Mouse (Mus musculus) layer of hippocampus, adult 2 months (tissue): ENCODE results near the gene Gm6685. TPM values are rescaled to one million over a fixed set of nuclear protein-coding genes. Genes with fewer than 3 reads are reported as not detected.
"Not testable (repeated sequence)": the region's sequence is repeated elsewhere in the genome, so short reads cannot be mapped to it uniquely, and the experiment has no call there.

Experiments
- DNase-seq, 2 experiments: peaks; one replicate each; pipeline ENCODE4 v3.0.0; 2022; ENCODE audit warnings: low spot score in 2 of 2
- H3K27ac ChIP-seq: fragments of 200-600 bp; 2 replicates; pipeline ENCODE4 v1.8.1; 2022
- H3K4me3 ChIP-seq: fragments of 200-600 bp; 2 replicates; pipeline ENCODE4 v1.8.1; 2022; ENCODE audit warnings: mild to moderate bottlenecking
- CTCF ChIP-seq: fragments of 200-600 bp; conservative IDR thresholded peaks from 2 replicates; pipeline ENCODE4 v1.8.1; 2022; ENCODE audit warnings: antibody characterized with exemption, mild to moderate bottlenecking, moderate library complexity
- long read RNA-seq, 2 experiments: library from polyadenylated mRNA; stranded (forward); transcript quantifications; one replicate each; pipeline ENCODE4 v2.0.0; 2021; ENCODE audit warnings: borderline mapping rate in 2 of 2
- total RNA-seq, 2 experiments: library from RNA; stranded (reverse); gene quantifications; 2 replicates each; pipeline ENCODE4 v1.2.3; 2021

Gene Gm6685
- 1 to 10 TPM; 6.1 TPM for total RNA-seq
- long read RNA-seq, experiment 1: 0 reads
- long read RNA-seq, experiment 2: 0 reads

- H3K4me3 ChIP-seq: peak within 1 kb of the TSS; percentile 43
Observed at GRCm38 (mm10) chr11:28339224-28340150, at the start of gene Gm6685. Gm6685 (minus strand) TSS chr11:28339867.

GRCm38 (mm10) chr11:28375891-28376290 is 36.2 kb upstream of the Gm6685 start:
- Histone ChIP-seq H3K4me3 (no peak overlapping the region), H3K27ac (peak overlapping the region; percentile 47)
- DNase-seq: no peak
- no peak for TF ChIP-seq CTCF

More at GRCm38 (mm10) chr11:28339224-28340150, at the start of gene Gm6685:
- H3K27ac ChIP-seq, DNase-seq: not testable (repeated sequence)

GRCm38 (mm10) chr11:28374636-28375035 is 35.0 kb upstream of the Gm6685 start:
- DNase-seq: no peak
- TF ChIP-seq CTCF: no peak
- H3K27ac ChIP-seq: no peak overlapping the region
- no peak overlapping the region for H3K4me3 ChIP-seq

GRCm38 (mm10) chr11:28371381-28371780 is 31.7 kb upstream of the Gm6685 start:
- not testable (repeated sequence) for H3K27ac ChIP-seq, DNase-seq, H3K4me3 ChIP-seq

GRCm38 (mm10) chr11:28365929-28366244 is 26.2 kb upstream of the Gm6685 start:
- Histone ChIP-seq H3K27ac (peak overlapping the region; percentile 87), H3K4me3 (peak overlapping the region; percentile 60)
- TF ChIP-seq CTCF: no peak
- no peak for DNase-seq

- Histone ChIP-seq H3K4me3 (peak overlapping the region; percentile 60), H3K27ac (peak overlapping the region; percentile 87)
- TF ChIP-seq CTCF: no peak
- peak; percentile 77 to 78 for DNase-seq
Observed at GRCm38 (mm10) chr11:28365209-28365928, 25.7 kb upstream of the Gm6685 start.

GRCm38 (mm10) chr11:28343465-28343864 is 3.8 kb upstream of the Gm6685 start:
- Histone ChIP-seq H3K4me3 (no peak overlapping the region), H3K27ac (no peak overlapping the region)
- no peak for DNase-seq
- TF ChIP-seq CTCF: no peak

GRCm38 (mm10) chr11:28341887-28342286 is 2.2 kb upstream of the Gm6685 start:
- no peak overlapping the region for H3K4me3 ChIP-seq
- DNase-seq: no peak
- TF ChIP-seq CTCF: peak; percentile 85
- no peak overlapping the region for H3K27ac ChIP-seq

GRCm38 (mm10) chr11:28327878-28328277 is 11.8 kb downstream of the Gm6685 start:
- TF ChIP-seq CTCF: no peak
- no peak overlapping the region for H3K27ac ChIP-seq
- no peak overlapping the region for H3K4me3 ChIP-seq
- DNase-seq: no peak

GRCm38 (mm10) chr11:28313396-28313795 is 26.3 kb downstream of the Gm6685 start:
- no peak for DNase-seq
- TF ChIP-seq CTCF: no peak
- Histone ChIP-seq H3K27ac (no peak overlapping the region), H3K4me3 (no peak overlapping the region)

GRCm38 (mm10) chr11:28307723-28308122 is 31.9 kb downstream of the Gm6685 start:
- Histone ChIP-seq H3K27ac (no peak overlapping the region), H3K4me3 (no peak overlapping the region)
- DNase-seq: no peak
- TF ChIP-seq CTCF: no peak

- no peak overlapping the region for H3K27ac ChIP-seq
- TF ChIP-seq CTCF: no peak
- H3K4me3 ChIP-seq: no peak overlapping the region
- DNase-seq: no peak
Observed at GRCm38 (mm10) chr11:28290440-28290839, 49.2 kb downstream of the Gm6685 start.

Other genes starting within 250 kb of the Gm6685 start
- 100 to 1,000 TPM; 138 to 151 TPM for gene Ccdc85a, start 244.5 kb upstream of the Gm6685 start, total RNA-seq